Mouse (Mus musculus): ENCODE measurements at regions not wholly inside any gene's neighbourhood (a gene's known extent, or its start where the extent isn't known, plus 50 kb on each side); places are given as distances from the start of the nearest gene placed in this dataset.

DNA sequence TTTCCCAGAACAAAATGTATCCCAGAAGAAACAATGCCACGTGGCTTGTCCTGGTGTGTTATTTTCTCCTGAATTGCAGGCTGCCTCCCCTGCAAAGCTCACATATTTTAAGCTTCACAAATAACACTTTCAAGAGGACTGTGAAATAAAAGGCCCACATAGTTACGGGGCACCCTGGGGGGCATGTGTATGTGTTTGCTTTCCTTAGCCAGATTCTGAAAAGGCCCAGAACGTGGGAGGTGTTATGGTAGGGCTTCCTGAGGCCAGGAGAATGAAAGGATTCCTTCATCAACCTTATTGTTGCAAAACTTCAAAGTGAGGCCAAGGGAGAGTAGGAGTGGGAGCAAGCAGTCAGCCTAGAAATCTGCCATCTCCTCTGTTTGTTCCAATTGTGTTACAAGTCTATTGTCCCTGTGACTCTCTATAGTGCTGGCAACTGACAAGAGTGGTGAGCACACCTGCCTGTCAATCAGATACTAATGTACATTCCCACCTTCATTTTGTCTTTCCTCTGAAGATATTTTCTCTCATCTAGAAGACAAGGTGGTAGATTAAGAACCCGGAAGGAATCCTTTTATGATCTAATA is 131.3 kb upstream of the Fam84a start:
- TF ChIP-seq CTCF (IDR thresholded peaks at IDR 0.05; ENCODE audit: extremely low read depth, insufficient read length, insufficient replicate concordance, low read depth, low read length) (no peak), POLR2A (IDR thresholded peaks at IDR 0.05; ENCODE audit: low read depth, low read length) (no peak)
